Mouse (Mus musculus) kidney, adult 11 months (tissue): ENCODE measurements around the gene Iqck.

ENCODE experiments used
- DNase-seq: peaks from one replicate; pipeline ENCODE4 v3.0.0; 2022

Gene Iqck

GRCm38 (mm10) chr7:118851571-118851970, 4.0 kb upstream of the Iqck start:
- no peak for DNase-seq

- DNase-seq: no peak
These were observed 2.9 kb upstream of the Iqck start for GRCm38 (mm10) chr7:118852611-118853010.

- no peak for DNase-seq
These were observed 946 bp upstream of the Iqck start for GRCm38 (mm10) chr7:118854606-118855005.

GRCm38 (mm10) chr7:118855877-118856304, 339 bp downstream of the Iqck start, which contains the start of gene Knop1:
TSS of gene Knop1 (minus strand) at chr7:118856254.
- no peak for DNase-seq

- DNase-seq: no peak
These were observed 3.1 kb downstream of the Iqck start for GRCm38 (mm10) chr7:118858640-118859039.

- no peak for DNase-seq
These were observed 9.8 kb downstream of the Iqck start for GRCm38 (mm10) chr7:118865362-118865761.

GRCm38 (mm10) chr7:118879466-118880029, 24.0 kb downstream of the Iqck start:
- DNase-seq: no peak

- no peak for DNase-seq
These were observed 28.4 kb downstream of the Iqck start for GRCm38 (mm10) chr7:118883957-118884356.

GRCm38 (mm10) chr7:118884969-118885368, 29.4 kb downstream of the Iqck start:
- no peak for DNase-seq

- no peak for DNase-seq
These were observed 31.9 kb downstream of the Iqck start for GRCm38 (mm10) chr7:118887303-118888055.

GRCm38 (mm10) chr7:118889046-118889680, 33.6 kb downstream of the Iqck start:
- no peak for DNase-seq

GRCm38 (mm10) chr7:118895469-118896450, 40.2 kb downstream of the Iqck start:
- DNase-seq: no peak

GRCm38 (mm10) chr7:118898063-118898462, 42.5 kb downstream of the Iqck start:
- DNase-seq: no peak

- DNase-seq: no peak
These were observed 44.5 kb downstream of the Iqck start for GRCm38 (mm10) chr7:118900090-118900489.

- no peak for DNase-seq
These were observed 47.4 kb downstream of the Iqck start for GRCm38 (mm10) chr7:118902944-118903343.

- no peak for DNase-seq
These were observed 48.3 kb downstream of the Iqck start for GRCm38 (mm10) chr7:118903879-118904278.

GRCm38 (mm10) chr7:118904530-118904929, 49.0 kb downstream of the Iqck start:
- no peak for DNase-seq

GRCm38 (mm10) chr7:118908961-118909515, 53.5 kb downstream of the Iqck start:
- DNase-seq: no peak

GRCm38 (mm10) chr7:118910464-118910863, 54.9 kb downstream of the Iqck start:
- DNase-seq: no peak

- DNase-seq: no peak
These were observed 55.6 kb downstream of the Iqck start for GRCm38 (mm10) chr7:118911170-118911569.

- no peak for DNase-seq
These were observed 56.0 kb downstream of the Iqck start for GRCm38 (mm10) chr7:118911571-118911970.

GRCm38 (mm10) chr7:118912049-118912490, 56.5 kb downstream of the Iqck start:
- no peak for DNase-seq
